Mouse (Mus musculus): ENCODE data around the gene Kdm2a. TPM values are rescaled to one million over a fixed set of nuclear protein-coding genes. Genes with fewer than 3 reads are reported as not detected.

Kdm2a gene
- polyA plus RNA-seq, 1 experiment from 2014 or later = 69.6 TPM

- Histone ChIP-seq H3K4me3 (ENCODE audit: low read length) (peak overlapping the region; percentile 68), H3K9me3 (ENCODE audit: control insufficient read depth, low read length) (no peaks in the 10 kb centered on the region), H3K36me3 (ENCODE audit: control insufficient read depth, insufficient read depth, low read length) (no peaks in the 10 kb centered on the region), H3K4me2 (replicated peaks; ENCODE audit: low read depth, low read length) (peak overlapping the region; percentile 82), H3K4me1 (ENCODE audit: control insufficient read depth, insufficient read depth, low read length) (peaks cover 21% of the 10 kb centered on the region), H3K9ac (ENCODE audit: low read depth, low read length) (peak overlapping the region; percentile 69), H3K27ac (ENCODE audit: low read depth, low read length) (no peak overlapping the region; the same call in 1 of the 2 replicates), H3K27me3 (ENCODE audit: control insufficient read depth, insufficient read depth, low read length) (no peaks in the 10 kb centered on the region)
- 6% methylated on average over 8 of the region's 8 CpGs for WGBS
- no peak for ATAC-seq (ENCODE audit: low FRiP score, low TSS enrichment)
Observed at GRCm38 (mm10) chr19:4438791-4439160, 40.7 kb upstream of the Kdm2a start.

GRCm38 (mm10) chr19:4437886-4438285, 39.8 kb upstream of the Kdm2a start:
- Histone ChIP-seq H3K27me3 (ENCODE audit: control insufficient read depth, insufficient read depth, low read length) (no peaks in the 10 kb centered on the region), H3K4me3 (ENCODE audit: low read length) (no peak overlapping the region), H3K36me3 (ENCODE audit: control insufficient read depth, insufficient read depth, low read length) (no peaks in the 10 kb centered on the region), H3K9me3 (ENCODE audit: control insufficient read depth, low read length) (no peaks in the 10 kb centered on the region), H3K4me2 (replicated peaks; ENCODE audit: low read depth, low read length) (peak overlapping the region; percentile 82), H3K27ac (ENCODE audit: low read depth, low read length) (no peak overlapping the region), H3K4me1 (ENCODE audit: control insufficient read depth, insufficient read depth, low read length) (peaks cover 21% of the 10 kb centered on the region), H3K9ac (ENCODE audit: low read depth, low read length) (no peak overlapping the region)
- no peak for ATAC-seq (ENCODE audit: low FRiP score, low TSS enrichment)
- 72% methylated on average over 6 of the region's 6 CpGs for WGBS

- ATAC-seq (ENCODE audit: low FRiP score, low TSS enrichment) = no peak
- Histone ChIP-seq H3K27me3 (ENCODE audit: control insufficient read depth, insufficient read depth, low read length) (no peaks in the 10 kb centered on the region), H3K9ac (ENCODE audit: low read depth, low read length) (no peak overlapping the region), H3K9me3 (ENCODE audit: control insufficient read depth, low read length) (no peaks in the 10 kb centered on the region), H3K36me3 (ENCODE audit: control insufficient read depth, insufficient read depth, low read length) (peaks cover 9% of the 10 kb centered on the region), H3K27ac (ENCODE audit: low read depth, low read length) (no peak overlapping the region), H3K4me1 (ENCODE audit: control insufficient read depth, insufficient read depth, low read length) (peaks cover 16% of the 10 kb centered on the region), H3K4me2 (replicated peaks; ENCODE audit: low read depth, low read length) (no peak overlapping the region), H3K4me3 (ENCODE audit: low read length) (no peak overlapping the region)
- 85% methylated on average over 3 of the region's 3 CpGs for WGBS
Observed at GRCm38 (mm10) chr19:4436254-4436653, 38.2 kb upstream of the Kdm2a start.

- Histone ChIP-seq H3K27ac (ENCODE audit: low read depth, low read length) (no peak overlapping the region), H3K9me3 (ENCODE audit: control insufficient read depth, low read length) (no peaks in the 10 kb centered on the region), H3K4me2 (replicated peaks; ENCODE audit: low read depth, low read length) (no peak overlapping the region), H3K36me3 (ENCODE audit: control insufficient read depth, insufficient read depth, low read length) (peaks cover 17% of the 10 kb centered on the region), H3K27me3 (ENCODE audit: control insufficient read depth, insufficient read depth, low read length) (no peaks in the 10 kb centered on the region), H3K4me1 (ENCODE audit: control insufficient read depth, insufficient read depth, low read length) (peaks cover 10% of the 10 kb centered on the region; the same call in 1 of the 2 replicates), H3K4me3 (ENCODE audit: low read length) (no peak overlapping the region), H3K9ac (ENCODE audit: low read depth, low read length) (no peak overlapping the region)
- no peak for ATAC-seq (ENCODE audit: low FRiP score, low TSS enrichment)
- 100% methylated on average over 1 of the region's 1 CpGs for WGBS
Observed at GRCm38 (mm10) chr19:4434999-4435398, 36.9 kb upstream of the Kdm2a start.

DNA sequence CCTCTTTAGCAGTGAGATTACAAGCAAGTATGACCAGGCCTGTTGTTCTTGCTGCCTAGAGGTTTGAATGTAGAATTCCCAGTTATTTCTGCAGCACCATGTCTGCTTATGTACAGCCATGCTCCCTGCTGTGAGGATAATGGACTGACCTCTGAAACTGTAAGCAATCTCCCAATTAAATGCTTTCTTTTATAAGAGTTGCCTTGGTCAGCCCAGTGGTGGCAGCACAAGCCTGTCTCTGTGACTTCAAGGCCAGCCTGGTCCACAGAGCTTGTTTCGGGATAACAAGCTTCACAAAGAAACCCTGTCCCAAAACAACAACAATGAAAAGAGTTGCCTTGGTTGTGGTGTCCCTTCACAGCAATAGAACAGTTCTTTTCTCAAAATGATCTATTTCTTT, 35.7 kb upstream of the Kdm2a start:
- Histone ChIP-seq H3K4me3 (ENCODE audit: low read length) (no peak overlapping the region), H3K9me3 (ENCODE audit: control insufficient read depth, low read length) (no peaks in the 10 kb centered on the region), H3K9ac (ENCODE audit: low read depth, low read length) (no peak overlapping the region), H3K27ac (ENCODE audit: low read depth, low read length) (no peak overlapping the region), H3K36me3 (ENCODE audit: control insufficient read depth, insufficient read depth, low read length) (peaks cover 21% of the 10 kb centered on the region), H3K27me3 (ENCODE audit: control insufficient read depth, insufficient read depth, low read length) (no peaks in the 10 kb centered on the region), H3K4me2 (replicated peaks; ENCODE audit: low read depth, low read length) (no peak overlapping the region), H3K4me1 (ENCODE audit: control insufficient read depth, insufficient read depth, low read length) (0 out of 2 replicates have a peak, but pooled peaks cover 4% of the 10 kb centered on the region)
- WGBS = 79% methylated on average over 1 of the region's 1 CpGs
- ATAC-seq (ENCODE audit: low FRiP score, low TSS enrichment) = no peak

GRCm38 (mm10) chr19:4430091-4430620, 32.1 kb upstream of the Kdm2a start:
- Histone ChIP-seq H3K4me1 (ENCODE audit: control insufficient read depth, insufficient read depth, low read length) (no peaks in the 10 kb centered on the region), H3K4me2 (replicated peaks; ENCODE audit: low read depth, low read length) (no peak overlapping the region), H3K9me3 (ENCODE audit: control insufficient read depth, low read length) (no peaks in the 10 kb centered on the region), H3K27me3 (ENCODE audit: control insufficient read depth, insufficient read depth, low read length) (no peaks in the 10 kb centered on the region), H3K27ac (ENCODE audit: low read depth, low read length) (no peak overlapping the region), H3K9ac (ENCODE audit: low read depth, low read length) (no peak overlapping the region), H3K36me3 (ENCODE audit: control insufficient read depth, insufficient read depth, low read length) (peaks cover 38% of the 10 kb centered on the region), H3K4me3 (ENCODE audit: low read length) (no peak overlapping the region)
- ATAC-seq (ENCODE audit: low FRiP score, low TSS enrichment) = no peak
- 94% methylated on average over 4 of the region's 4 CpGs for WGBS

DNA sequence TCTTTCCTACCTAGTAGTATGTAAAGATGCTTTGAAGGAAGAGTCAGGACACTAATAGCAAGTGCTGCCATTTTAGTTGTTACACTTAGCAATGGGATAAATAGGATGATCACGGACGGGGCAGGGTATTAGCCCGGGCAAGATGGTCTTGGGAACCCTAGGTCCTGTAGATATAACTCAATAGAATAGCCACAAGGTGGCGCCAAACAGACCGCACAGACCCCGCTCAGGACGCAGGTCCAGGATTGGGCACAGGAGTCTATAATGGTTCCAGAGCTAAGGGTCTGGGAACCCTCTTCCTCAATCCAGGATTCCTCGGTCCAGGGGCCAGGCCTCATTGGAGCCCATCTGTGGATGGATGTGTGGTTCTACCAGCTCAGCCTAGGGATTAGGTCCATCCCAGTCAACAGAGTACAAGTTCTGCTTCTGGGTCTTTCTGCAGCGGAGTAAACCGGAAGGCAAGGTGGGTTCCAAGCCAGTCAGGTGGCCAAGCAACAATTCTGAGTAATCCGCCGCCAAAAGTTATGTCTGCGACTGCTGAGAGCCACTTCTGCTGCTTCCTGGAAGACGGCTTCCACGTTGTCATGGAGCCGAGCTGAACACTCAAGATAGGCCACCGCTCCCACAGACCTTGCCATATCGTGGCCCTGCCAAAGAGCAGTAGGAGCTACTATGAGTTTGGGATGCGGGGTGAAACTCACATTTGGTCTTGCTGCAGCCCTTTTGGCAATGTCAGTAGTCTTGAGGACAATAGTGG, 27.7 kb upstream of the Kdm2a start:
- no peaks in the 10 kb centered on the region for H3K9me3 ChIP-seq (ENCODE audit: control insufficient read depth, low read length)
- H3K4me3 ChIP-seq (ENCODE audit: low read length) = no peak overlapping the region
- ATAC-seq (ENCODE audit: low FRiP score, low TSS enrichment) = no peak
- WGBS = 79% methylated on average over 19 of the region's 19 CpGs
- peaks cover 36% of the 10 kb centered on the region for H3K36me3 ChIP-seq (ENCODE audit: control insufficient read depth, insufficient read depth, low read length)
- no peaks in the 10 kb centered on the region for H3K4me1 ChIP-seq (ENCODE audit: control insufficient read depth, insufficient read depth, low read length)
- H3K27ac ChIP-seq (ENCODE audit: low read depth, low read length) = no peak overlapping the region
- H3K4me2 ChIP-seq (replicated peaks; ENCODE audit: low read depth, low read length) = no peak overlapping the region
- no peak overlapping the region for H3K9ac ChIP-seq (ENCODE audit: low read depth, low read length)
- H3K27me3 ChIP-seq (ENCODE audit: control insufficient read depth, insufficient read depth, low read length) = no peaks in the 10 kb centered on the region

DNA sequence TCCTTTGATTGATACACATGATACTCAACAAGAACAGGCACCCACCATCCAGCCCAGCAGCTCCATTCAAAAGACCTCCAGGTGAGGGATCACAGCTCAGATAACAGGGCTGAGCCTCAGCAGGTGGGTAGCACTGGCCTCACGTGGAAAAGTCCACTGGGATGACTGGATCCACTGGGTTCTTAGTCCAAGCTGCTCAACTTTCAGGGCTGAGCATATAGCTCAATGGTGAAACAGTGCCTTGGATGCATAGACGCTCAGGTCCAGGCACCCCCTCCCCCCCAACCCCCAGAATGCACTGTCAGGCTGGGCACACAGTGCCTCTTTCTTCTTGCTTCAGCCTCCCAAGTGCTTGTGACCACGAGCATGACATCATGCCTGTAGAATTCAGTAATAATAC, 24.9 kb upstream of the Kdm2a start:
- ATAC-seq (ENCODE audit: low FRiP score, low TSS enrichment) = no peak

DNA sequence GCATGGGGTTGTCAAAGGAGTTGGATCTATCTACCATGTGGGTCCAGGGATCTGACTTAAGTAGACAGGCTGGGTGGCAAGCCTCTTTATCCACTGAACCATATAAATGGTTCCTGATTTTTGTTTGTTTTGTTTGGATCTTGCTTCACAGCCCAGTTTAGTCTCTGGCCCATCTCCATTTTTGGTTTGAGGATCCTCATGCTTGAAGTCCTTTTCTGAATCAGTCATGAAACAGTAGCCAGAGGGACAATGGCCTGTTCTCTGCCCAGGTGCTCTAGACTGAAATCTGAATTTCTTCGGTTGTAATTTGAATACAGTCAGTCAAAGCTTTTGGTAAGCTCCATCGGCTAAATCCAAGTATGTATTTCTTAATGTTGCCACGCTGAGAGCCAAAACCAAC, 24.5 kb upstream of the Kdm2a start:
- Histone ChIP-seq H3K27ac (ENCODE audit: low read depth, low read length) (no peak overlapping the region), H3K9me3 (ENCODE audit: control insufficient read depth, low read length) (no peaks in the 10 kb centered on the region), H3K36me3 (ENCODE audit: control insufficient read depth, insufficient read depth, low read length) (peaks cover 26% of the 10 kb centered on the region), H3K9ac (ENCODE audit: low read depth, low read length) (no peak overlapping the region), H3K27me3 (ENCODE audit: control insufficient read depth, insufficient read depth, low read length) (no peaks in the 10 kb centered on the region), H3K4me1 (ENCODE audit: control insufficient read depth, insufficient read depth, low read length) (no peaks in the 10 kb centered on the region), H3K4me2 (replicated peaks; ENCODE audit: low read depth, low read length) (no peak overlapping the region), H3K4me3 (ENCODE audit: low read length) (no peak overlapping the region)
- 94% methylated on average over 3 of the region's 3 CpGs for WGBS
- ATAC-seq (ENCODE audit: low FRiP score, low TSS enrichment) = no peak

More for the DNA sequence above, 24.9 kb upstream of the Kdm2a start:
- Histone ChIP-seq H3K4me1 (ENCODE audit: control insufficient read depth, insufficient read depth, low read length) (no peaks in the 10 kb centered on the region), H3K9me3 (ENCODE audit: control insufficient read depth, low read length) (no peaks in the 10 kb centered on the region), H3K9ac (ENCODE audit: low read depth, low read length) (no peak overlapping the region), H3K36me3 (ENCODE audit: control insufficient read depth, insufficient read depth, low read length) (peaks cover 29% of the 10 kb centered on the region), H3K27me3 (ENCODE audit: control insufficient read depth, insufficient read depth, low read length) (no peaks in the 10 kb centered on the region), H3K4me2 (replicated peaks; ENCODE audit: low read depth, low read length) (no peak overlapping the region), H3K27ac (ENCODE audit: low read depth, low read length) (no peak overlapping the region), H3K4me3 (ENCODE audit: low read length) (no peak overlapping the region)
- WGBS = 78% methylated on average over 3 of the region's 3 CpGs
